Mouse (Mus musculus) MEL (cell line): ENCODE measurements around the gene Babam2. TPM values are rescaled to one million over a fixed set of nuclear protein-coding genes. Genes with fewer than 3 reads are reported as not detected.

Experiments
- DNase-seq: peaks from one replicate; pipeline ENCODE4 v3.0.0; 2011; ENCODE audit warnings: low read depth, low spot score
- H3K27ac ChIP-seq: 2 replicates; pipeline ENCODE4 v1.5.1; 2012; ENCODE audit warnings: low read depth, mild to moderate bottlenecking, control low read depth, low read length, moderate library complexity; ENCODE audit not compliant: control insufficient read depth
- H3K27me3 ChIP-seq, 2 experiments: fragments of 150-350 bp in 1 of 2; sonication (generic) in 1 of 2; 2 replicates each; pipeline ENCODE4 v1.6.1; 2012; ENCODE audit warnings: low read length in 2 of 2, mild to moderate bottlenecking in 2 of 2, improper control_type of control experiment in 1 of 2, moderate library complexity in 1 of 2; ENCODE audit not compliant: insufficient read depth in 2 of 2, control insufficient read depth in 1 of 2
- H3K36me3 ChIP-seq, 2 experiments: 2 replicates each; pipeline ENCODE4 v1.6.1; 2012 to 2014; ENCODE audit warnings: low read length in 2 of 2, improper control_type of control experiment in 1 of 2, inconsistent platforms in 1 of 2, mild to moderate bottlenecking in 1 of 2; ENCODE audit not compliant: insufficient read depth in 2 of 2, control insufficient read depth in 1 of 2
- H3K4me1 ChIP-seq, 2 experiments: fragments of 150-350 bp in 1 of 2; sonication (generic) in 1 of 2; 2 replicates each; pipeline ENCODE4 v1.6.1; 2012; ENCODE audit warnings: low read length in 2 of 2, improper control_type of control experiment in 1 of 2, mild to moderate bottlenecking in 1 of 2; ENCODE audit not compliant: insufficient read depth in 2 of 2, control insufficient read depth in 1 of 2
- H3K4me3 ChIP-seq, 2 experiments: fragments of 150-350 bp in 1 of 2; sonication (generic) in 1 of 2; 2 replicates each; pipeline ENCODE4 v1.5.1; 2012; ENCODE audit warnings: low read depth in 2 of 2, low read length in 2 of 2, mild to moderate bottlenecking in 2 of 2, moderate library complexity in 2 of 2, control low read depth in 1 of 2, improper control_type of control experiment in 1 of 2; ENCODE audit not compliant: control insufficient read depth in 1 of 2, insufficient read depth in 1 of 2
- H3K79me2 ChIP-seq: 2 replicates; pipeline ENCODE4 v1.6.1; 2012; ENCODE audit warnings: mild to moderate bottlenecking, low read length, moderate library complexity; ENCODE audit not compliant: control insufficient read depth, poor library complexity, insufficient read depth
- H3K9ac ChIP-seq: 2 replicates; pipeline ENCODE4 v1.6.1; 2012; ENCODE audit warnings: low read depth, mild to moderate bottlenecking, control low read depth, low read length, moderate library complexity; ENCODE audit not compliant: control insufficient read depth, poor library complexity, severe bottlenecking
- H3K9me3 ChIP-seq: fragments of 150-350 bp; sonication (generic); replicated peaks from 2 replicates; pipeline ENCODE4 v1.6.1; 2012; ENCODE audit warnings: mild to moderate bottlenecking, low read length, improper control_type of control experiment, moderate library complexity; ENCODE audit not compliant: insufficient read depth
- BHLHE40 ChIP-seq: IDR thresholded peaks from 2 replicates; pipeline ENCODE4 v1.6.1; 2012; ENCODE audit warnings: low read depth, mild to moderate bottlenecking, inconsistent platforms, low read length, improper control_type of control experiment, borderline replicate concordance
- CHD2 ChIP-seq: IDR thresholded peaks from 2 replicates; pipeline ENCODE4 v1.6.1; 2011; ENCODE audit warnings: low read length, improper control_type of control experiment
- E2F4 ChIP-seq: IDR thresholded peaks from 2 replicates; pipeline ENCODE4 v1.6.1; 2011; ENCODE audit warnings: low read depth, low read length, improper control_type of control experiment, borderline replicate concordance
- ELF1 ChIP-seq: IDR thresholded peaks from 2 replicates; pipeline ENCODE4 v1.6.1; 2014; ENCODE audit warnings: low read depth, mild to moderate bottlenecking, inconsistent platforms, low read length, improper control_type of control experiment, moderate library complexity
- EP300 ChIP-seq, 2 experiments: IDR thresholded peaks; 2 replicates each; pipeline ENCODE4 v1.6.1; 2011; ENCODE audit warnings: improper control_type of control experiment in 2 of 2, low read length in 2 of 2, low read depth in 1 of 2, mild to moderate bottlenecking in 1 of 2
- GABPA ChIP-seq: IDR thresholded peaks from 2 replicates; pipeline ENCODE4 v1.6.1; 2012; ENCODE audit warnings: low read depth, mild to moderate bottlenecking, inconsistent platforms, low read length, improper control_type of control experiment, moderate library complexity
- JUND ChIP-seq: IDR thresholded peaks from 2 replicates; pipeline ENCODE4 v1.6.1; 2011; ENCODE audit warnings: low read depth, mild to moderate bottlenecking, improper control_type of control experiment, low read length
- KAT2A ChIP-seq: conservative IDR thresholded peaks from 2 replicates; pipeline ENCODE4 v1.6.1; 2012; ENCODE audit warnings: low read depth, low read length, improper control_type of control experiment, inconsistent platforms
- MAX ChIP-seq: IDR thresholded peaks from 2 replicates; pipeline ENCODE4 v1.6.1; 2011; ENCODE audit warnings: low read length, improper control_type of control experiment
- MAZ ChIP-seq: IDR thresholded peaks from 2 replicates; pipeline ENCODE4 v1.6.1; 2012; ENCODE audit warnings: low read depth, mild to moderate bottlenecking, inconsistent platforms, low read length, improper control_type of control experiment
- MYB ChIP-seq: IDR thresholded peaks from 2 replicates; pipeline ENCODE4 v1.6.1; 2011; ENCODE audit warnings: mild to moderate bottlenecking, low read depth, low read length, improper control_type of control experiment
- NELFE ChIP-seq: IDR thresholded peaks from 2 replicates; pipeline ENCODE4 v1.6.1; 2011; ENCODE audit warnings: low read depth, low read length, improper control_type of control experiment
- POLR2AphosphoS2 ChIP-seq: IDR thresholded peaks from 2 replicates; pipeline ENCODE4 v1.6.1; 2011; ENCODE audit warnings: low read length, improper control_type of control experiment
- POLR2AphosphoS5 ChIP-seq: IDR thresholded peaks from 2 replicates; pipeline ENCODE4 v1.6.1; 2012; ENCODE audit warnings: low read depth, borderline replicate concordance, mild to moderate bottlenecking, inconsistent platforms, low read length, moderate library complexity, mixed read lengths
- SMC3 ChIP-seq: IDR thresholded peaks from 2 replicates; pipeline ENCODE4 v1.6.1; 2011; ENCODE audit warnings: low read depth, low read length, improper control_type of control experiment
- TBP ChIP-seq: IDR thresholded peaks from 2 replicates; pipeline ENCODE4 v1.8.0; 2011; ENCODE audit warnings: low read depth, low read length, improper control_type of control experiment
- TCF12 ChIP-seq: IDR thresholded peaks from 2 replicates; pipeline ENCODE4 v1.6.1; 2014; ENCODE audit warnings: low read depth, mild to moderate bottlenecking, inconsistent platforms, low read length, improper control_type of control experiment, moderate library complexity
- UBTF ChIP-seq: IDR thresholded peaks from 2 replicates; pipeline ENCODE4 v1.6.1; 2012; ENCODE audit warnings: low read depth, mild to moderate bottlenecking, inconsistent platforms, low read length, improper control_type of control experiment, moderate library complexity, borderline replicate concordance; ENCODE audit not compliant: insufficient read depth
- USF2 ChIP-seq, 2 experiments: IDR thresholded peaks; 2 replicates each; pipeline ENCODE4 v1.6.1; 2011 to 2012; ENCODE audit warnings: improper control_type of control experiment in 2 of 2, low read length in 2 of 2, borderline replicate concordance in 1 of 2, inconsistent platforms in 1 of 2, low read depth in 1 of 2, mild to moderate bottlenecking in 1 of 2; ENCODE audit not compliant: insufficient read depth in 1 of 2
- ZC3H11A ChIP-seq: IDR thresholded peaks from 2 replicates; pipeline ENCODE4 v1.6.1; 2012; ENCODE audit warnings: low read depth, mild to moderate bottlenecking, inconsistent platforms, low read length, improper control_type of control experiment
- ZKSCAN1 ChIP-seq: IDR thresholded peaks from 2 replicates; pipeline ENCODE4 v1.6.1; 2012; ENCODE audit warnings: low read depth, mild to moderate bottlenecking, inconsistent platforms, low read length, improper control_type of control experiment, moderate library complexity
- ZNF384 ChIP-seq: IDR thresholded peaks from 2 replicates; pipeline ENCODE4 v1.6.1; 2012; ENCODE audit warnings: low read depth, mild to moderate bottlenecking, inconsistent platforms, low read length, improper control_type of control experiment
- polyA plus RNA-seq, 2 experiments: library from polyadenylated mRNA; stranded (reverse) in 1 of 2; unstranded in 1 of 2; fragments of >175 nt in 1 of 2; fragments of >200 nt in 1 of 2; gene quantifications; 2 replicates each; pipeline versions ENCODE4 v1.2.1 to v1.2.4; 2012; ENCODE audit warnings: low replicate concordance in 2 of 2, low read depth in 1 of 2; ENCODE audit not compliant: insufficient read length in 2 of 2, insufficient read depth in 1 of 2, missing spikeins in 1 of 2
- total RNA-seq: library from RNA; depleted of rRNA; stranded (reverse); fragments of 300-350 nt; gene quantifications from 2 replicates; pipeline ENCODE4 v1.2.3, GENCODE M21; 2012

Gene Babam2
- total and polyA plus RNA-seq, 3 experiments, result 43.3 to 86.6 TPM; not detected in 1

- H3K9ac ChIP-seq, result no peak overlapping the region
- H3K4me1 ChIP-seq, result no peaks in the 10 kb centered on the region
- no peaks in the 10 kb centered on the region for H3K79me2 ChIP-seq
- H3K9me3 ChIP-seq, result no peaks in the 10 kb centered on the region
- no peak overlapping the region for H3K27ac ChIP-seq
- H3K27me3 ChIP-seq, result no peaks in the 10 kb centered on the region
- TF ChIP-seq MYB (no peak), ELF1 (no peak), CHD2 (no peak), USF2 (IDR thresholded peaks at IDR 0.05; ENCODE audit: borderline replicate concordance in 1 of 2, insufficient read depth in 1 of 2, low read depth in 1 of 2, low read length in 2 of 2) (no peak), UBTF (no peak), E2F4 (no peak)
- no peaks in the 10 kb centered on the region for H3K36me3 ChIP-seq
- DNase-seq, result no peak
- no peak overlapping the region for H3K4me3 ChIP-seq
Measured at GRCm38 (mm10) chr5:32059254-32059796, 361.8 kb downstream of the Babam2 start.

DNA sequence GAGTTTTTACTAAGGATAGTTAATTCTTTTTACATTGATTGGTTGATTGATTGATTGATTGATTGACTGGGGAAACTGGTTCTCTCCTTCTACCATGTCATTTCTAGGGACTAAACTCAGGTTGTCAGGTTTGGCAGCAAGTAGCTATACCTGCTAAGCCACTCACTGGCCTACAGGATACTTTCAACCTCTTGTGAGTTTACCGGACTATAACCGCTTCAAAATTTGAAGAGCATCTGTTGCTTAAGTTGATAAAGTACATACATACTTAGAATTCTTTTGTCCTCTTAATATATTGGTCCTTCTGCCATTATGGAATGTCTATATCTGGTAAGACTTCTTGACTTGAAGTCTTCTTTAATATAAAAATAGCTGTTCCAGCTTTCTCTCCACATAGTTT is 363.0 kb downstream of the Babam2 start:
- no peak for TF ChIP-seq TBP
- TF ChIP-seq MAZ, result no peak
- TF ChIP-seq, all 39 proteins: peak for 0
- Histone ChIP-seq H3K9ac (no peak overlapping the region), H3K27me3 (no peaks in the 10 kb centered on the region), H3K4me3 (no peak overlapping the region), H3K36me3 (no peaks in the 10 kb centered on the region), H3K79me2 (no peaks in the 10 kb centered on the region), H3K4me1 (no peaks in the 10 kb centered on the region), H3K27ac (no peak overlapping the region), H3K9me3 (no peaks in the 10 kb centered on the region)
- DNase-seq, result no peak

- Histone ChIP-seq H3K4me3 (no peak overlapping the region), H3K27me3 (no peaks in the 10 kb centered on the region), H3K27ac (no peak overlapping the region), H3K4me1 (no peaks in the 10 kb centered on the region), H3K9me3 (no peaks in the 10 kb centered on the region), H3K9ac (no peak overlapping the region), H3K36me3 (no peaks in the 10 kb centered on the region)
- DNase-seq, result no peak
- no peak for TF ChIP-seq JUND
- TF ChIP-seq TCF12, result no peak
- no peak for TF ChIP-seq SMC3
- TF ChIP-seq MAX, result no peak
- TF ChIP-seq ELF1, result no peak
- TF ChIP-seq BHLHE40, result no peak
- no peak for TF ChIP-seq GABPA
- TF ChIP-seq USF2 (IDR thresholded peaks at IDR 0.05; ENCODE audit: borderline replicate concordance in 1 of 2, insufficient read depth in 1 of 2, low read depth in 1 of 2, low read length in 2 of 2), result no peak
- no peak for TF ChIP-seq ZC3H11A
- TF ChIP-seq POLR2AphosphoS2, result no peak
- TF ChIP-seq NELFE, result no peak
- TF ChIP-seq POLR2AphosphoS5, result no peak
- TF ChIP-seq ZKSCAN1, result no peak
- no peak for TF ChIP-seq ZNF384
- no peak for TF ChIP-seq CHD2
- TF ChIP-seq EP300 (IDR thresholded peaks at IDR 0.05; ENCODE audit: low read depth in 1 of 2, low read length in 2 of 2), result no peak
- no peak for TF ChIP-seq TBP
- no peak for TF ChIP-seq KAT2A
- TF ChIP-seq, all 39 proteins: peak for 0
- no peaks in the 10 kb centered on the region for H3K79me2 ChIP-seq
Measured at GRCm38 (mm10) chr5:32061854-32062253, 364.4 kb downstream of the Babam2 start.
